Mouse (Mus musculus) layer of hippocampus, postnatal 14 days (tissue): ENCODE results near the gene 1700012B07Rik. TPM values are rescaled to one million over a fixed set of nuclear protein-coding genes. Genes with fewer than 3 reads are reported as not detected.

Experiments used
- DNase-seq, 2 experiments: peaks; one replicate each; pipeline ENCODE4 v3.0.0; 2021 to 2022; ENCODE audit warnings: low spot score in 2 of 2, mixed read lengths in 1 of 2
- total RNA-seq, 2 experiments: library from RNA; stranded (reverse); gene quantifications; 2 replicates each; pipeline ENCODE4 v1.2.3; 2021

The 1700012B07Rik gene
- total RNA-seq, 2 experiments from 2014 or later, result not detected

DNA sequence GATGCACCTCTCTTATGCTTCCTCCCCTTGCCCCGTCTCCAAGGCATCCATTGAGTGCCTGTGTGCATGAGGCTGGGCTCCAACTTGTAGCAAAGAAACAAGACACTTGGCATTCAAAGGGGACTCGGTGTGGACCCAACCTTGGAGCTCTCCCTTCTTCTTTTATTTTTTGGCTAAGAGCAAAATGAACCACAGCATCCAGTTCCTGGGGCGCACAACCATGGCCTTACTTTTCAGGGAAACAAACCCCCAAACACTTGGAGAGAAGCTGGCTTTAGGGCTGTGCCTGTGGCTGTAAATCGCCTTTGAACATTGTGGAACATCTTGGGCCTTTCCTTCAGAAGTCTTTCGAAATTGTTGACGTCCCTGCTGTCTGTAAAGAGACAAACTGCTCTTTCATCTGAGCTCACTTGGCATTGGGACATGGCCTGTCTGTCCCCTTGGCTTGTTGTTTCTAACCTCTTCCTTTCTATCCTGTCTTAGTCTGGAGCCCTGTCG is 73.7 kb downstream of the 1700012B07Rik start:
- peak; percentile 19 to 81 for DNase-seq

DNA sequence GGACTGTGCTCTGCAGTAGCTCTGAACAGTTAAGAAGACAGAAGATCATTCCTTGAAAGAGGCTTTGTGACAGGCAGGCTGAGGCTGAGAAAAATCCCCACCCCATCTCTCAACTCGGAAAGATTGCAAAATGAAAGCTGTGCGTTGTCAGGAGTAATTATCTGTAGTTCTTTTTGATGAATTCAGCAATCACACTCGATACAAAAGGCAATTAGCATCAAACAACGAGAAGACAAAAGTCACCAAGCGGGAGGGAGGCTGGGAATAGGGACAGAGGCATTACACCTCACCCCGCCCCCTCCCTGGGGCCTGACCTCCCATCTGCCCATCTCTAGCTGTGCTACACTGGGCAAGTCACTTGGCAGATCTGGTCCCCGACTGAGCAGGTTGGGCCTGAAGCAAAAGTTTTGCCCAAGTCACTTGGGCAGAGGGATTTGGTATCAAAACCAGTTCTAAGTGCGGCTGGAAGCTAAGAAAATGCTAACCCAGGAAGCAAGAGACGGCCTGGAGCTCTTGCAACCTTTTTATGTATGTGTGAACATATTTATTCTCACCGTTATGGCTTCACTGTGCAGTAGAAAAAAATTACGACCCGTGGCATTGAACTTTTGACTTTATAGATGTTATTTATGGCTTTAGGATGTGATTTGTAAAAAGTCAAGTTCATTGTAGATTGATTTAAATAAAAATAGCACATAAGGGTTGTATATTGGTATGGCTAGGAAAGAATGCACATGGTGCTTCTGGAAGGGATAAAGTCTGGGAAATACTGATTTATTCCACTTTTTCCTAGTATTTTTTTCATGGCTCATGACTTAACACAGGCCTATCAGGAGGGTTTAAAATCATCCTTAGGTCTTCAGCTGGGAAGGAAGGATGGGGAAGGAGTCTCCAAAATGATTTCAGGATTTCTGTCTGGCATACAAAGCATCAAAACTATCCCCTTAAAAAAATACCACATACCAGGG is 75.9 kb downstream of the 1700012B07Rik start:
- DNase-seq, result peak in 1 of 2 experiments; percentile 2

DNA sequence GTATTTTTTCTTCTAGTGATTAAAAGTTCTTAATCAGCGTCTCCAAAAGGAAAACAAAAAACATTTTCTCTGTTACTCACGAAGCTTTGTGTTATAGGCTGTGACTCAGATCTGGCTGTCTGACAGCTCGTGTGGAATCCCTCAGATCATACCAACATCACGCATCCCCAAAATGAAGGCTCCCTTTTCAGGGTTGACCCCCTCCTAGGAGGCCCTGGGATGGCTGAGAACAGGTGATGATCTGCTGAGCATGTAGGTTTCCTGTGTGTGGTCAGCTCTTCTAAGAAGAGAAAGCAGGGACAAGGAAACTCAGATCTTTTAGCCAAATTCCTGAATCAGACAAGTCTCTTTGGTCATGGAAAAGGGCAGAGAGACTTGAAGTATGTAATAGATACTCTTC is 82.6 kb downstream of the 1700012B07Rik start:
- no peak for DNase-seq

DNA sequence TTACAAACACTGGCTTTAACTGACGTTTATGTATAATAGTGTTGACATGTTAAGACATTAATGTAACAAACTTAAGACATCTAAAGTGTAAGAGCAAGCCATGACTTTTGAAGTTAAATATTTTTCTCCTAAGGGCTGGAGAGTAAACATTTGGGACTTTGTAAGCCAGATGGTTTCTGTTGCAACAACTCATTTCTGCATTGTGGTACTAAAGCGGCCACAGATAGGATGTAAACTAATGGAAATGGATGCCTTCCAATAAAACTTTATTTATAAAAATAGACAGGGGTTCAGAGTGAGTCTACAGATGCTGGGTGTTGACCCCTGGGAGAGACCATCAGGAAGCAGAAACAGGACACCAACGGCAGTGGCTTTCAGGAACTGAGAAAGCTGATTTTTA is 89.9 kb downstream of the 1700012B07Rik start:
- DNase-seq, result no peak

Other genes with a start within 250 kb of the 1700012B07Rik start
- gene Wipi1, start 216.1 kb downstream of the 1700012B07Rik start, total RNA-seq, result 10 to 100 TPM; 23.1 to 25.6 TPM
- gene Prkar1a, start 178.6 kb downstream of the 1700012B07Rik start, total RNA-seq, result 100 to 1,000 TPM; 463 to 484 TPM
- 10 to 100 TPM; 18.7 to 21.0 TPM for gene Fam20a, start 105.8 kb downstream of the 1700012B07Rik start, total RNA-seq
- gene Abca8b, start 167.8 kb upstream of the 1700012B07Rik start, total RNA-seq, result 10 to 100 TPM in 1 of 2 experiments, 1 to 10 TPM in 1; 9.9 to 10.7 TPM